Mouse (Mus musculus) bone marrow macrophage, adult 2 months (primary cell): Measurements from ENCODE around the gene Upp1.

ENCODE experiments used
- CTCF ChIP-seq: IDR thresholded peaks from 2 replicates; pipeline ENCODE4 v1.5.1; 2012; ENCODE audit warnings: low read depth, mild to moderate bottlenecking, low read length, moderate library complexity
- POLR2A ChIP-seq: IDR thresholded peaks from 2 replicates; pipeline ENCODE4 v1.6.1; 2012; ENCODE audit warnings: mild to moderate bottlenecking, low read depth, low read length, borderline replicate concordance

DNA sequence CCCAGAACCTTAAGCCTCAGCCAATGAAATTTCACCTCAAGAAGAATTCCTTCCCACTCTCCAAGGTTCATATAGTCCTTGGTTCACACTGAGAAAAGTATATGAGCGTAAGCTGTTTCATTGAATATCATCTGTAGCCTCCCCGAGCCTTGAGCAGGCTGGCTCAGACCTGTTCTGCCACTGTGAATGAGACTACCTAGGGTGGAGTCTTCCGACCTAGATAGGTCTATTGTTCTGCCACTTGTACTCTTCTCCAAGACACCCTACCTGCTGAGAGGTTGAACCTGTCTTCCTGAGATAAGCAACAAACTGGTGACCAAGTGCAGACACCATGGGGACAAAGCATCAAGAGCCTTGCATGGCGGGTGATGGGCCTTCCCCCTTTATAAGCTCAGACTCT, 28.2 kb downstream of the Upp1 start:
- TF ChIP-seq CTCF = no peak
- no peak for TF ChIP-seq POLR2A
